Mouse (Mus musculus) cerebellum, adult 9-11 months (tissue): ENCODE data around the gene Sod2.
"Not testable (repeated sequence)": the region's sequence is repeated elsewhere in the genome, so short reads cannot be mapped to it uniquely, and the experiment has no call there.

Experiments used
- DNase-seq: peaks from one replicate; pipeline ENCODE4 v3.0.0; 2022

Gene Sod2

DNA sequence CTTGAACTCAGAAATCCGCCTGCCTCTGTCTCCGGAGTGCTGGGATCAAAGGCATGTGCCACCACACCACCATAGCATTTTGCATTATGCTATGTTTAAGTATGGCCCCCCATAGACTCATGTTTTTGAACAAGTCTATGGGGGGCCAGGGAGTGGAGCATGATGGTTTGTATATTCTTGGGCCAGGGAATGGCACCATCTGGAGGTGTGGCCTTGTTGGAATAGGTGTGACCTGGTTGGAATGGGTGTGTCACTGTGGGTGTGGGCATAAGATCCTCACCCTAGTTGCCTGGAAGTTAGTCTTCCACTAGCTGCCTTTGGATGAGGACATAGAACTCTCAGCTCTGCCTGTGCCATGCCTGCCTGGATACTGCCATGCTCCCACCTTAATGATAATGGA, at the start of gene Sod2:
Gene Sod2, plus strand, starts transcription at position 301 of the 400 bp plus-strand sequence.
- not testable (repeated sequence) for DNase-seq

DNA sequence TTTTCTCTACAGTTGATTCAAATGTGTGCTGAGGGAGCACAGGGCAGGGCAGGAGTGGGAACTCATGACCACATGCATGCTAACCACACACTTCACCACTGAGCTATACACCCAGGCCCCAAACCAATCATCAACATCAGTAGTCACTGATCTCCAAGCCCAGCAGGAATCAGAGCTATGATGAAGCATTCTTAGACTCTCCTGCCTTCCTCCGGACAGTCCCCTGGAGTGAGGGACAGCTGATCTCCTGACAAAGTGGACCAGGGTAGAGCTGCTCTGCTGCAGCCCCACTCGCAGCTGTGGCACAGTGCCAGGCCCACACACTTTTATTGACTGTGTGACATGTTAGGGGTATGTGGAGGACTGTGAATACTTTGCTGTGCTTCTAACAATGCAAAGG, 47.3 kb upstream of the Sod2 start:
- DNase-seq, result peak; percentile 42

DNA sequence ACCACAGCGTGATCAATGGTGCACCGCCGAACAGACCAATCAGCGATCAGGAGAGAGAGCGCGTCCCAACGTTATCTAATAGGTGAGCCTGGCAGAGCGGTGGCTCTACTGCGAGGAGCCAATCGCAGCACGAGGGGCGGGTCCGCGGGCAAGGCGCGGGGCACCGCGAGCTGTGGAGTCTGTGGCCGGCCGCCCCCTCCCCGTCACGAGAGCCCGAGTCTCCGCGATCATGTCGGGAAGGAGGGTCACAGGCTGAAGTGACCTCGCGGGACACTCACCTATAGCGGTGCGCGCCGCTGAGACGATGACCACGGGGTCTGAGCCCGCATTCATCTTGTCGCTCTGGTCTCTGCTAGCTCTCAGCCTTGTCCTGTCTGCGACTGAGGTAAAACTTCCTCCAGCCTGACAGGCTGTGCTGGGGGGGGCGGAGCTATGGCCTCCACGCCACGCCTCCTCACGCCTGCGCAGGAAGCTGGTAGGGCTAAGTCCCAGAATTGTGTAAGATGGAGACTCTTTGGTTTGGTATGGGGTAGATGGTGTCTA, 46.2 kb upstream of the Sod2 start, which contains the start of gene Acat2:
Gene Acat2, minus strand, starts transcription at position 417 of the 543 bp plus-strand sequence.
- peak; percentile 96 for DNase-seq

DNA sequence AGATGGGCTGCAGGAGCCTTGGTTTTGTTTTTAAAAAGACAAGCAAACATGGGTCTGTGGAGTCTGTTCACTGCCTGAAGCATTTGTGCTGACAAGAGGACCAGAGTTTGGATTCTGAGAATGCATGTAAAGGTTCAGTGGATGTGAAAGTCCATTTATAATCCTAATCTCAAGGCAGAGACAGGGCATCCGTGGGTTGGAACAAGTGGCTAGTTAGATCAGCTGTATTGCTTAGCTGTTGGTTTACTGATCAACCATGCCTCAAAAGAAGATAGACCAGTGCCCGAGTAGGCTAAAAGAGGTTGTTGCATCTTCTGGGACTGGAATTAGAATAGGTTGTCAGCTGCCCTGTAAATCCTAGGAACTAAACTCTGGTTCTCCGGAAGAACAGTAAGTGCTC, 43.2 kb upstream of the Sod2 start:
- DNase-seq, result no peak

DNA sequence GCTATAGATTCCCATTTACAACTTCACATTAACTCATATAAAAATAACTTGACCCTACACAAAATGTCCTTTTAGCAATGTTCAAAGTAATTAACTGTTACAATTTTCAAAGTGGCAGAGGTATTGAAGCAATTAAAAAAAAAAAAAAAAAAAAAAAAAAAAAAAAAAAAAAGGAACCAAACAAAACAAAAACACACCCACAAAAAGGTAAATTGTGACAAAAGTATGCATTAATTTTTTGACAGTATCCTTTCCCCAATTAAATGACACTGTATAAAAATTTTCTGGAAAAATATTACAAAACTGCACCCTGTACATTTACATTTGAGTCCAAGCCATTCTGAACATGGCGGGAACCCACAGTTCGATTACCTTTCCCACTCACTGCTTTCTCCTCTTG, 39.5 kb upstream of the Sod2 start:
- no peak for DNase-seq

DNA sequence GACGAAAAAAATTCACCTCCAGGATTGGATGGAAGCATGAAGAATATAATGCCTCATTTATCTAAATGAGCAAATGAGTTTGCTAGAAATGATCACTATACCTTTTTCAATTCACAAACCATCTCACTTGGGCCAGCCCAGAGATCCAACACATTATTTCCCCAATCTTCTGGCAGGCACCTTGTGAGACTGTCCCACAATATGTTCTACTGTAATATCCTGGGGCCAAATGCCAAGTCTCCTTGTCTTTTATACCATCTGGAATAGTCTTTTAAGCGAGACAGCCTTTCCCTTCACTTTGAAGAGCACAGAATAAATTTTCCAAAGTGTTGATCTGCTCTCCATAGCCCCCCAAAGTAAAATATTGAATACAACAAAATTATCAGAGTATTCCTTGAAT, 32.8 kb upstream of the Sod2 start:
- no peak for DNase-seq

DNA sequence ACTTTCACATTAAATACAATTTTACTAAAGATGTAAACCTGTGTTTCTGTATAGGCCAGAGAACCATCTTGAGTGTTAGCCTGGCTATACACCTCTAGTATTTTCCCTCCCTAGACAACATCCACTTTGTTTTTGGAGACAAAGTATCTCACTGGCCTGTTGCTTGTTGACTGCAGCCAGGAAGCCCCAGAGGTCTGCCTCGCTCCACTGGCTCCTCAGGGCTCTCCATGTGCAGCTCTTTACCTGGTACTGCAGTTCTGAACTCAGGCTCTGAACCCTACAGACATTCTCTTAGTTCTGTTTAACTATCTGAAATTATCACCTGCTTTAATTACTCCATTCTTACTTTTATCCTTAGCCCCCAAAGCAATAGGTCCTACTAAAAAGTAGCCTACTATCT, 28.1 kb upstream of the Sod2 start:
- DNase-seq, result no peak

DNA sequence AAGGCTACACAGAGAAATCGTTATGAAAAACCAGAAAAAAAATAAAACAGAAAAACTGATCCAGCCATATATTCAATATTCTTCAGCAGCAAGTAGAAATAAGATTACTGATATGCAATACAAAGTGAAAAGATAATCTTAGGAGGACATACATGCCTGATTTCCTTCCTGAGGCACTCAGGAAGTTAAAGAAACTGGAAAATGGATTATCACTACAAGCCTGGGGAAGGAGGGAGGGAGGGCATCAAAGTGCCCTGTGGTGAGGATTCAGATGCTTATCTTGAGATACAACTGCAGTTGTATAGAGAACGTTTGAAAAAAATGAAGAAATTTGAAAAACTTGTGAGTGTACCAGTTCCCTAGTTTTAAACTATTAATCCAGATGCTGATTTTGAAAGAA, 22.7 kb upstream of the Sod2 start:
- DNase-seq, result no peak

DNA sequence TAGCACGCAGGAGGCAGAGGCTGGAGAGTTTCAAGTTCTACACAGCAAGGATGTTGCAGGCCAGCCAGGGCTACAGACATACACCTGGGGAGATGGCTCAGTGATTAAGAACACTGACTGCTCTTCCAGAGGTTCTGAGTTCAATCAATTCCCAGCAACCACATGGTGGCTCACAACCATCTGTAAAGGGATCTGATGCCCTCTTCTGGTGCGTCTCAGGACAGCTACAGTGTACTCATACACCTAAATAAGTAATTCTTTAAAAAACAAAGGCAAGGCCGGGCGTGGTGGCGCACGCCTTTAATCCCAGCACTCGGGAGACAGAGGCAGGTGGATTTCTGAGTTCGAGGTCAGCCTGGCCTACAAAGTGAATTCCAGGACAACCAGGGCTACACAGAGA, 18.6 kb upstream of the Sod2 start:
- DNase-seq, result not testable (repeated sequence)

DNA sequence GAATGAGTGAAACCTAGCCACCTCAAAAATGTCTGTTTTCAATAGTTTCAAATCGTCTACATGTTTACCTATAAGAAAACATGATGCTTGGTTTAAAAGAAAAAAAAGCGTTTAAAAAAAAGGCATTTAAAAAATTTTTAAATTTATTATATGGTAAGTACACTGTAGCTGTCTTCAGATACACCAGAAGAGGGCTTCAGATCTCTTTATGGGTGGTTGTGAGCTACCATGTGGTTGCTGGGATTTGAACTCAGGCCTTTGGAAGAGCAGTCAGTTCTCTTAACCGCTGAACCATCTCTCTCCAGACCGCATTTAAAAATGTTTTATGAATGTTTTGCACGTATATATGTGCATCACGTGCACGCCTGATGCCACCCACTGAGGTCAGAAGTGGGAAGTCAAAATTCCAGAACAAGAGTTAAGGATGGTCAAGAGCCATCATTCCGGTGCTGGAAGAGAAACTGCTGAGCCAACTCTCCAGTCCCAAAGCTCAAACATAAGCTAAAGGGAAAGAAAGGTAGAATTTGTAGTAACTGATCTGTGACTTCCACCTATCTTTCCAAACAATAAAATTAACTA, 16.0 kb upstream of the Sod2 start:
- no peak for DNase-seq

DNA sequence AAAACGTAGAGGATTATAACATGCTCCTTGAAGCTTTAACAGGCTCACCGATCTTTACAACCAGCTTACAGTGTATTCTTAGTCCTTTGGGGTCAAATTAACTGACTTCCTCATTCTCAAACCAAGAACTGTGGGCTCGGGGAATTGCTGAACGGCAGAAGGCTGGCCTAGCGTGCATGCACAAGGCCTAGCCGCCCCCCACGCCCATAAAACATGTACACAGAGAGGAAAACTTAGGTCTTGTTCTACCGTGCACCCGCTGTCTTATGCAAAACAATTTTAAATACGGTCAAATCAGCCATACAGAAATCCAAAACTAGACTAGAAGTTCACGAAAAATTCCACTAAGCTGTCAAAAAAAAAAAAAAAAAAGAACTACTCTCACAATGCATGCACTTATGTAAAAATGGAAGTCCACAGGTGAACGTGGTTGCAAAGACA, 15.4 kb upstream of the Sod2 start:
- DNase-seq, result no peak

DNA sequence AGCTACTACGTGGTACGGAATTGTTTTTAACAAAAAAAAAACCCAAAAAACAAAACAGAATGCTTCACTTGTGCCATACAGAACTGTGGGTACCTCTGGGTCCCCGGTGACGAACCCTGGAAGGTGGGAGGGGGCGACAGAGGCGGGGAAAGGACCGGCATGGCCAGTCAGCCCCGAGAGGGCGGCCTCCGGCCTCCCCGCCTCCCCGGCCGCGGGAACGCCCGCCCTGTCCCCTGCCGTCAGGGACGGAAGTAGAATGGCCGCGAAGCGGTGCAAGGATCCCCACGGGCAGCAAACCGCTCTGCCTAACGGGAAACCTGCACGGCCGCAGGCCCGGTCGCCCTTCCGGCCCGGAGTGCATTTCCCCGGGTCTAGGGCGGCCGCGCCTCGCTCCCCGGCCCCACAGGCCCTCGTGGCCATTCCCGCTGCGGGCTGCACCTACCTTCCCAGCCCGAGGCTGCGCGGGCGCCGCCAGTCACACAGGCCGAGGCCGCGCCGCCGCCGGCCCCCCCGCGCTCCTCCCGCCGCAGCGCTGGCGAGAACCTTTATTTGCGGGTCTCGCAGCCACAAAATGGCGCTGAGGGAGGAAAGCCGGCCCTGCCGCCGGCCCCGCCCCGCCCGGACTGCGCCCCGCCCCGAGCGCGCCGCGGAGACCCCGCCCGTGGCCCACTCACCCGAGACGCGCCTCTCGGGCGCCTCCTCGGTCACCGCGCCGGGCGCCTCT, 14.8 kb upstream of the Sod2 start:
- DNase-seq, result peak; percentile 90

DNA sequence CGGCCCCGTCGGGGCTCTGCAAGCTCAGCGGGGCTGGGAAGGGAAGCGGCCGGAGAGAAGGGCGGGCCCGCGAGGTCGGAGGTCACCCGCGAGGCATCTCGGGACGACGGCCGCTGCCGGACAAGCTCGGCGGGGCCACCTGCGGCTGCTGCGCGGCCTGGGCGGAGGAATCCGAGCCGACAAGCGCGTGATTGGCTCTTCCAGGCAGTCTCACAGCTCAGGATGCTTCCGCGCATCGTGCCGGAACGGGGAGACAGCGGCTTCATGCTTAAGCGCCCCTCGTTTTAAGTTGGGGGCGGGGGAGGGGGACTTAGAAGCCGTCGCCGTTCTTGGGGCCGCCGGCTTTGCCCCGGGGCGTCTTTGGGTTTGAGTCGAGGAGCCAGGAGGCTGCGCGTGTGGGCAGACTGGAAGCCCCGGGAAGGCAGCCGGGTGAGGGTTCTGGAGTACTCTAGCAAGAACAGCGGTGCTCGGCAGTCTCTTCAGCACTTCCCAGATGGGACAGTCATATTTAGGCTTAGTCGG, 14.1 kb upstream of the Sod2 start:
- peak; percentile 98 for DNase-seq

DNA sequence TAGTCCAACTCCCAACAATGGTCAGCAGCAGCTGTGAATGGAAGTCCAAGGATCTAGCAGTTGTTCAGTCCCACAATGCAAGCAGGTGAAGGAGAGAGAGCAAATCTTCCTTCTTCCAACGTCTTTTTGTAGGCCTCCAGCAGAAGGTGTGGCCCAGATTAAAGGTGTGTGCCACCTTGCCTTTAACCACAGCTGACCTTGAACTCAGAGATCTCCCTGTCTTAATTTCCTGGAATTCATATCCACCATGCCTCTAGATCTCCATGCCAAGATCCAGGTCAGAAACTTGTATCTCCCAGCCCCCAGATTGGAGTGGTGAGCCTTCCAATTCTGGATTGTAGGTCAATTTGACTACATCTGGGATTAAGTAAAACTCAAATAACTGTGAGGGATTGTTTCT, 12.6 kb upstream of the Sod2 start, which contains the start of gene Wtap:
Gene Wtap, minus strand, starts transcription at position 101 of the 400 bp plus-strand sequence.
- no peak for DNase-seq

DNA sequence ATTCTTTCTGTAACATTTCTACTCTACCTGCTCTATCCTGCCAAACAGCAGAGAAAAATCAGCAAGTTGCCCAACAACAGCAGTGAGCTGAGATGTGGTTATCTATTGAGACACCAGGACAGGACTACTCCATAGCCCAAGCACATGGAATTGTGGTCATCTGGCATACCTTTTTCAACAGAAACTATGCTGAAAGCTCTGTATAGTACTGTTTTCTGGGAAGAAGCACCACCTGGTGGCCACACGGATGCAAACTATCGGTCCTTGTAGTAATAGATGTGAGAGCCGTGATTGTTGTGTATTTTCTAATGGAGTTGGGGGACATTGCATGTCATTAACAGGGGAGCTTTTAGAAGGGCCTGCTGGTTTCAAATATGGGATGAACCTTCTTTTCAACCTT, 10.3 kb upstream of the Sod2 start:
- DNase-seq, result peak; percentile 65

DNA sequence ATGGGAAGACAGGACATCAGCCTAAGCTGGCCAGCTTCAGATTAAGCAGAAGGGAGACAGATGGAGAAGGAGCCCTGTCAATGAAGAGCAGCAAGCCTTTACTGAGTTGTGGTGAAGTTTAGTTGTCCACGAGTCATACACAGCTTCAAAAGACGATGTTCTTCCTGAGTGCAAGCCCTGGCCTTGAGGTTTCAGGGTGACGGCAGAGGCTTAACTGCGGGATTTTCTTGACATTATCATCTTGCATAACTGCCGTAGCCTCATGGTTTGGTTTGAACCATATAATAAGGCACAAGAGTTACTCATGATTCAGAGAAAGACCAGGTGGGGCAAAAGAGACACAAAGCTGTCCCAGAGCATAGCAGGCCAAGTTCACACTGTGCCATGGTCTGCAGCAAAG, 8.8 kb upstream of the Sod2 start:
- DNase-seq, result no peak

DNA sequence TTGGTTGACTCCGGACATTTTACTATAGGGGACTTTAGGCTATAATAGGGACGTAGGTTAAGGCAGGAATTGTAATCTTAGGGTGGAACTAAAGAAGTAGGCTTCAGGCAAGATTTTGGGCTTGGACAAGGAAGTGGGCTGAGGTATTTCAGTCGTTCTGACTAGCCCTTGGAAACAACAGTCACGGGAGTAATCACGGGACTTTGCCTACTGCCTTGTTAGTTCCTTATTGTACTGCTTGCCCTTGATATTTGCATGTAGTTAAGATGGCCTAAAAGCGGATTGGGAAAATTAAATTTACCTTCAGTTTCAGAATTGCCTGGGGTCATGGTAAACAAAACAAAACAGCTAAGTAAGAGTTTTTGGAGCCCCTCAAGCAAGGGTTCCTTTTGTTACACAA, 7.6 kb upstream of the Sod2 start:
- DNase-seq, result no peak

DNA sequence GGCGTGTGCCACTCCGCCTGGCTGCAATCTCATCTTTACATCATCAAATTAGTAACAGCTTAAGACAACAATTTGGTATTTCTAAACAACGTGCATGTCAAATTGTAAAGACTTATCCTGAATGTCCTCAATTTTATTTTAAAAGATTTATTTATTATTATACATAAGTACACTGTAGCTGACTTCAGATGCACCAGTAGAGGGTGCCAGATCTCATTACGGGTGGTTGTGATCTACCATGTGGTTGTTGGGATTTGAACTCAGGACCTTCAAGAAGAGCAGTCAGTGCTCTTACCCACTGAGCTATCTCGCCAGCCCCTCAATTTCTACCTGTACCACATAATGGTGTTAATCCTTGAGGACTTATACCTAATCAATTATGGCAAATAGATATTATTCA, 4.4 kb upstream of the Sod2 start:
- DNase-seq, result not testable (repeated sequence)

DNA sequence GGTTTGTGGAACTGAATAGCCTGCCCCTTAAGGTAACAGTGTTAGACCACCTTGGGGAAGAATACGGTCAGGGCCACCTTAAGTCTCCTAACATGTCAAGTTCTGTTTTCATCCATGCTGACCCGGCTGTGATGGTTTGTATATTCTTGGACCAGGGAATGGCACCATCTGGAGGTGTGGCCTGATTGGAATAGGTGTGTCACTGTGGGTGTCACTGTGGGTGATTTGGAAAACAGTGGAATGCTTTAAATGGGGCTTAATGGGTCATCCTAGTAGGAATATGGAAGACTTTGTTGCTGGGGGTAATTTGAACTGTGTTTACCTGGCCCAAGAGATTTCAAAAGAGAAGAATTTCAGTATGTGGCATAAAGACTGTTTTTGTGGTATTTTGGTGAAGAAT, 2.2 kb upstream of the Sod2 start:
- not testable (repeated sequence) for DNase-seq

DNA sequence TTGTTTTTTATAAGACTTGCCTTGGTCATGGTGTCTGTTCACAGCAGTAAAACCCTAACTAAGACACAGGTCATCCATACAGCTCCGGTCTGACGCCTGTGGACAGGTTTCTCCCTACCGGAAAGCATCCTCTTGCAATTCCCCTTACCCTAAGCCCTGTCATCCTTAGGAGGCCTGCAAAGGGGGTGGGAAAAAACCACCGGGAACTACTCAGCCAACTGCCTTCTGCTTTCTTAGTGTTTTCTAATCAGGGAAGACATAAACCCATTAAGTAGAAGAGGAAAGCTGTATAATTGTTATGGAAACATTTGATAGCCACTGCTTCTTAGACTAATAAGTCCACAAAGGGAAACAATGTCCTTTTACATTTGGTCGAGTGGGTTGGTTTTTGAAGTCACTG, 338 bp downstream of the Sod2 start:
- DNase-seq, result no peak

DNA sequence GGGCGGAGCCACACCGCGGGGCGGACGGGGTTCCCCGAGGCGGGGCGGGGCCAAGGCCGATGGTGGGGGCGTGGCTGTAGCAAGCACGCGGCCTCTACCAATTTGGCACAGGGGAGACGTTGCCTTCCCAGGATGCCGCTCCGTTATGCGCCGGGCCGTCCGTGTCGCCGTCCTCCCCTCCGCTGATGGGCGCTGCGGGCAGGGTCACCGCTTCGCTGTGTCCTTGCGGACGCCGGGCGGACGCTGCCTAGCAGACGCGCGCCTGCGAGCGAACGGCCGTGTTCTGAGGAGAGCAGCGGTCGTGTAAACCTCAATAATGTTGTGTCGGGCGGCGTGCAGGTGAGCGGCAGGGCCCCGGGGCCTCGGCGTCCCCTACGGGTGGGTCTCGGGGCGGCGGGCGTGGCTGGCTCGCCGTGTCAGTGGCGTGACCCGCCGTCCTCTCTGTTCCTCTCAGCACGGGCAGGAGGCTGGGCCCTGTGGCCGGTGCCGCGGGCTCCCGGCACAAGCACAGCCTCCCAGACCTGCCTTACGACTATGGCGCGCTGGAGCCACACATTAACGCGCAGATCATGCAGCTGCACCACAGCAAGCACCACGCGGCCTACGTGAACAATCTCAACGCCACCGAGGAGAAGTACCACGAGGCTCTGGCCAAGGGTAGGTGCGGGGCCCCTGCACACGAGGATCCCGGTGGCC, 1.2 kb downstream of the Sod2 start:
- peak; percentile 99 for DNase-seq

DNA sequence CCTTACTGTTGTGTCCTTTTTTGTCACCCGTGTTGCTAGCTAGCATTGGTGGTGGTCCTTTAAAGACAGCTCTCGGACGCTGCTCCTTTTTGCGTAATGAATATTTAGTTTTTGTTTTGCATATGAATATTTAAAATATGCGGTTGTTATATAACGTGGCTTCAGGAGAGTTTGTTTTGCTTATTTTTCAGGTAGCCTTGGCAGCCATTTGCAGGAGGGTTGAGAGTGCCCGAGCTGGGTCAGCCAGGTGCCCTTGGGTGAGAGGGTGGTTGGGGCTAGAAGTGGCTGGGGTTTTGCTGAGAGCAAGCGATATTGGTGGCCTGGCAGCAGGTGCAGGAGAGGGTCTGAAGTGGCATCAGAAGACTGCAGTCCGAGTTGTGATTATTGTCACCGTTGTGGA, 1.9 kb downstream of the Sod2 start:
- peak; percentile 61 for DNase-seq

DNA sequence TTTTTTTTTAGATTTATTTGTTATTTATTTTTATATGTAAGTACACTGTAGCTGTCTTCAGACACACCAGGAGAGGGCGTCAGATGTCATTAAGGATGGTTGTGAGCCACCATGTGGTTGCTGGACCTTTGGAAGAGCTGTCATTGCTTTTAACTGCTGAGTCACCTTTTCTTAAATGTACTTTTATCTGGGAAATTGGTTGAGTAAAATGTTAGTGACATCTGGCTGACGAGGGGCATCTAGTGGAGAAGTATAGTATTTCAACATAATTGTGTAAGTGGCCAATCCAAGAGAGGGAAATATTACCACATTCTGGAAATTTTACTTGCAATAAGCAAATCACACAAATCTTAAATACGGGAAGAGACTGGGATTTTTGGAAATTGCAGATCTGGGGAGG, 3.2 kb downstream of the Sod2 start:
- DNase-seq, result peak; percentile 51

DNA sequence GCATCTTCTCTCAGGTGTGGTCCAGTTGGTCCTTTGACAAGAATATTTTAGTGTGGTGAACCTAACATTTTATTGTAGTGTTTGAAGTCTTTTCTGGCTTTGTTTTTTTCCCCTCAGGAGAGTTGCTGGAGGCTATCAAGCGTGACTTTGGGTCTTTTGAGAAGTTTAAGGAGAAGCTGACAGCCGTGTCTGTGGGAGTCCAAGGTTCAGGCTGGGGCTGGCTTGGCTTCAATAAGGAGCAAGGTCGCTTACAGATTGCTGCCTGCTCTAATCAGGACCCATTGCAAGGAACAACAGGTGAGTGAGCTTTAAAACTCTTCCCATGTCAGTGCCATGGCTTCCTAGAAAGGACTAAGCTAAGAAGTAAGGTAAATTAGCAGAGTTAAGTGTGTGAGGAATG, 6.7 kb downstream of the Sod2 start:
- no peak for DNase-seq
